Mouse (Mus musculus) cortical plate, adult 2 months (tissue): ENCODE measurements around the gene Frmd8.
A peak's percentile ranks its signal among the peaks of the same experiment; 100 is the strongest.

Experiments
- CTCF ChIP-seq: fragments of 200-500 bp; IDR thresholded peaks from 2 replicates; pipeline ENCODE4 v1.5.1; 2011; ENCODE audit warnings: mild to moderate bottlenecking, control low read depth, low read length; ENCODE audit not compliant: insufficient read depth; ENCODE audit errors: extremely low read depth
- POLR2A ChIP-seq: fragments of 200-500 bp; IDR thresholded peaks from 2 replicates; pipeline ENCODE4 v1.6.1; 2011; ENCODE audit warnings: mild to moderate bottlenecking, low read length, control low read depth; ENCODE audit not compliant: insufficient read depth; ENCODE audit errors: extremely low read depth

DNA sequence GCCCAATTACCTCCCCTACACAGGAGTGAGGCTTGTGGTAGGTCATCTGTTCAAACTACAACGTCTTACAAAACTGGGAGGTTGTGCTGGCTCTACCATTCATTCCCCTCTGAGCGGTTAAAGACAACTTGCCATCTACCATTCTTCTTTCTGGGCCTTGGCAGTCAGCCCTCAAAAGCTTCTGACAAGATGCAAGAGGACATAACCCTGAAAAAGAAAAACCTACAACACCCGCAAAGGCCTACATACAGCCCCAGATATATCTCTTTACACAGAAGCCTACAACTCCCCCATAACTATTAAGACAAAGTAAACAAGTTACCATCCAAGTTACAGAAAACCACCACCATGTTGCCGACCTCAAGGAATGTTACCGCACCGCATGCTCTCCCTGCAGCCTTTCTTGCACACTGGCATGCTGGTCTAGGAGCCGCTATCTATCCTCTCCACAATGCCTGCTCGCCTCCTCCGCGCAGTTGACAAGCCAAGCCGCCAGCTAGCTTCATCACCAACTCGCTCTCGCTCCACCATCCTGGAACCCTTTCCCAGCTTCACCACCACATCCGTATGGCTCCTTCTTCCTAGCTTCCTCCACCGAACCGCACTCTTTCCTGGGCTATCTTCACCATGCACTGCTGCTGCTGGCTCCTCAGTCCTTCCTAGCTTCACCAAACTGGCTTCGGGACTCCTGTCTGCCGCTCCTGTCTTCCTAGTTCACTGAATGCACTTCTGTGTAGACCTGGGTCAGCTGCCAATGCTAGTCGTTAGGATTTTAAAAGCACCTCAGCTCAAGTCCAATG lies 74.2 kb downstream of the Frmd8 start:
- TF ChIP-seq POLR2A (peak; percentile 84), CTCF (no peak)
